Mouse (Mus musculus) embryonic facial prominence, embryonic 13.5 days (tissue): ENCODE measurements around the gene Ifit1bl2. TPM values are rescaled to one million over a fixed set of nuclear protein-coding genes. Genes with fewer than 3 reads are reported as not detected.
"Not testable (repeated sequence)": the region's sequence is repeated elsewhere in the genome, so short reads cannot be mapped to it uniquely, and the experiment has no call there.

Source experiments
- ATAC-seq: fragments of 200-750 bp; cut with Nextera tagmentation; 2 replicates; pipeline ENCODE4 v1.8.0; 2017; ENCODE audit warnings: low read depth; ENCODE audit not compliant: insufficient number of reproducible peaks, insufficient read depth, low FRiP score, low TSS enrichment
- H3K27ac ChIP-seq: fragments of 300-500 bp; sonication (generic); 2 replicates; pipeline ENCODE4 v1.5.1; 2015; ENCODE audit warnings: moderate library complexity, mild to moderate bottlenecking, inconsistent platforms
- H3K27me3 ChIP-seq: fragments of 300-500 bp; sonication (generic); 2 replicates; pipeline ENCODE4 v1.6.1; 2015; ENCODE audit warnings: mild to moderate bottlenecking, inconsistent platforms
- H3K36me3 ChIP-seq: fragments of 300-500 bp; sonication (generic); 2 replicates; pipeline ENCODE4 v1.6.1; 2015; ENCODE audit warnings: mild to moderate bottlenecking, inconsistent platforms
- H3K4me1 ChIP-seq: fragments of 300-500 bp; sonication (generic); 2 replicates; pipeline ENCODE4 v1.6.1; 2015; ENCODE audit warnings: inconsistent platforms
- H3K4me2 ChIP-seq: fragments of 300-500 bp; sonication (generic); 2 replicates; pipeline ENCODE4 v1.6.1; 2015; ENCODE audit warnings: moderate library complexity, mild to moderate bottlenecking, inconsistent platforms
- H3K4me3 ChIP-seq: fragments of 300-500 bp; sonication (generic); 2 replicates; pipeline ENCODE4 v1.5.1; 2015; ENCODE audit warnings: mild to moderate bottlenecking, inconsistent platforms
- H3K9ac ChIP-seq: fragments of 300-500 bp; sonication (generic); 2 replicates; pipeline ENCODE4 v1.6.1; 2015; ENCODE audit warnings: mild to moderate bottlenecking, inconsistent platforms
- H3K9me3 ChIP-seq: fragments of 300-500 bp; sonication (generic); 2 replicates; pipeline ENCODE4 v1.6.1; 2016; ENCODE audit warnings: inconsistent platforms
- WGBS: fragments of 180-500 bp; shearing (Covaris S2); methylation state at CpG from one replicate; pipeline ENCODE4 v1.1.7; 2015; ENCODE audit warnings: mixed read lengths; 5-methylcytosine and 5-hydroxymethylcytosine counted together
- polyA plus RNA-seq: library from polyadenylated mRNA; unstranded; fragments of >200 nt; fragmentation: Nextera tagmentation; extraction: Ambion mirVana; gene quantifications from 2 replicates; pipeline ENCODE4 v1.2.1, GENCODE M21; 2015

The Ifit1bl2 gene
- polyA plus RNA-seq, 1 experiment from 2014 or later, result 0.18 TPM

DNA sequence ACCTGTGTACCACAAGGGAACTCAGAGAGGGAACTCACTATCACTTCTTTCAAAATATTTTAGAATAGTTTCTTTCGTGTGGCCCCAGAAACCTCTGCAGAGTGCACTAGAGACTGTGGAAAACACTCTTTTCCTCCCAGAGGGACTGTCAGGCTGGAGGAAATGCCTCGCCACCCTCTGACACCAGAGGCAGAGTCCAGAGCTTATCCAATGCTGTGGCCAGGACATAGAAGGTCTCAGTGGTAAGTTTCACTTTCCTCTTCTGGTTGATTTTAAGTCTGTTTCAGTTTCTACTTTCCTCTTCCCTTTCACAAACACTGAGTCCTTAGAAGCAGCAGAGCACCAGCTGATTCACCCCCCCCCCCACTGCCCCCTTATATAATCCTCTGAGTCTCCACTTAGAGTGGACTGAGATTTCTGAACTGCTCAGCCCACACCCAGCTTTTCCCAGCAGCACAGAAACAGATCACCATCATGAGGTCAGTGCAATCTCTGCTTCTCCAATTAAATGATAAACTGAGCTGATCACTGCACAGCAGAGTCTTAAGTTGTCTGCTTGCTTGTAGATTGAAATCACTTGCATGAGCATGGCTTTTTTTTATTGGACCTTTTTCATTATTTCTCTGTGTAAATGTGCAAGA lies 57.3 kb downstream of the Ifit1bl2 start, which contains the start of gene Ifit3:
TSS of gene Ifit3 (plus strand) at position 406 of the 641 bp plus-strand sequence.
- WGBS, result 55% methylated on average over 2 of the region's 2 CpGs
- not testable (repeated sequence) for ATAC-seq, H3K27ac ChIP-seq

DNA sequence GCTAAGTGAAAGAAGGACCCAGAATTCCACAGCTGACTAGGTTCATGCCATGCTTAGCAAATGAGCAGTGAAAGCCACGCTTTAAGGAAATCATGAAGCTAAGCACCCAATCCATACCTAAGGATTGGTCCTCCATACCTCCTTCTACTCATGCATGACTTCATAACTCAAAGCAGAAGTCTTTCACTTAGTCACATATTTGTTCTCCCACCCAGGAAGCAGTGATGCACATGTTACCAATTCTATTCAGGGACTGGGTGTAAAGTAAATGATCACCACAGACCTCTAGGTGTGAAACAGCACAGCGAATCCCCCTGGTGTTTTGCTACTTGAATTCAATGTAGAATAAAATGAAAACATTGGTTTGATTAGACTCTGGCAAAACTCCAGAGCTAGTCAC lies 57.8 kb downstream of the Ifit1bl2 start:
- H3K4me1 ChIP-seq, H3K27ac ChIP-seq, H3K36me3 ChIP-seq, H3K4me3 ChIP-seq, ATAC-seq, H3K27me3 ChIP-seq, H3K4me2 ChIP-seq, H3K9ac ChIP-seq, H3K9me3 ChIP-seq: not testable (repeated sequence)
- 62% methylated on average over 2 of the region's 2 CpGs for WGBS

More for the DNA sequence above, 57.3 kb downstream of the Ifit1bl2 start, which contains the start of gene Ifit3:
- H3K27me3 ChIP-seq, H3K4me3 ChIP-seq, H3K4me2 ChIP-seq, H3K4me1 ChIP-seq, H3K9ac ChIP-seq, H3K9me3 ChIP-seq, H3K36me3 ChIP-seq: not testable (repeated sequence)

DNA sequence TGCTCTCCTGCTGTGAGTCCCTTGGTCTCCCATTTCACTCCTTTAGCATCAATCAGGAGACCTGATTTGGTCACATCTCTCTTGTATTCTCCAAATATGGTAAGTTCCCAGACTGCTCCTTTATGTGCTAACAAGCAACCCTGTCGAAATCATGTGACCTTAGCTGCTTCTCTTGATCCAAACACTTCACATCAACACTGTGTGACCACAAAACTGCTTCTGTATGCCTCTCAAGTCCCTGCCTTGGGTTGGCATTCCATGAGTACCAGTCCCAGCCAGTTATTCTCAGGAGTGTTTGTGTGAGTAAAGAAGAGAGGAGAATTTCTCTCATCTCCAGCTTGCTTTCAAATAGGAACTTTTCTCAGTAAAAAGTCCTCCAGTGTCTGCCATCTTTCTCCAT lies 63.4 kb downstream of the Ifit1bl2 start:
- no peaks in the 10 kb centered on the region for H3K27me3 ChIP-seq
- H3K27ac ChIP-seq, result no peak overlapping the region
- H3K4me2 ChIP-seq, result no peak overlapping the region
- no peaks in the 10 kb centered on the region for H3K4me1 ChIP-seq
- peaks cover 12% of the 10 kb centered on the region for H3K36me3 ChIP-seq
- H3K9ac ChIP-seq, result no peak overlapping the region
- ATAC-seq, result no peak
- H3K9me3 ChIP-seq, result no peaks in the 10 kb centered on the region
- 71% methylated on average over 1 of the region's 1 CpGs for WGBS
- no peak overlapping the region for H3K4me3 ChIP-seq

DNA sequence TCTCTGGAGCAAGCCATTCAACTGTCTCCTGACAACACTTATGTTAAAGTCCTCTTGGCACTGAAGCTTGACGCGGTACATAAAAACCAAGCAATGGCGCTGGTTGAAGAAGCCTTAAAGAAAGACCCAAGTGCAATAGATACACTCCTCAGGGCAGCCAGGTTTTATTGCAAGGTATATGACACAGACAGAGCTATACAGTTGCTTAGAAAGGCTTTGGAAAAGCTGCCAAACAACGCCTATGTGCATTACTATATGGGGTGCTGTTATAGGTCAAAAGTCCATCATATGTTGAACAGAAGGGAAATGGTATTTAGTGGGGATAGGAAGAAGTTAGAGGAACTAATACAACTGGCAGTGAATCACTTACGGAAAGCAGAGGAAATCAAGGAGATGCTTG lies 66.9 kb downstream of the Ifit1bl2 start:
- no peak overlapping the region for H3K4me3 ChIP-seq
- no peak overlapping the region for H3K9ac ChIP-seq
- ATAC-seq, result no peak
- no peak overlapping the region for H3K27ac ChIP-seq
- H3K27me3 ChIP-seq, result no peaks in the 10 kb centered on the region
- H3K4me1 ChIP-seq, result no peaks in the 10 kb centered on the region; the same call in 1 of the 2 replicates
- H3K9me3 ChIP-seq, result no peaks in the 10 kb centered on the region
- no peak overlapping the region for H3K4me2 ChIP-seq
- H3K36me3 ChIP-seq, result peaks cover 12% of the 10 kb centered on the region
- 91% methylated on average over 5 of the region's 5 CpGs for WGBS

DNA sequence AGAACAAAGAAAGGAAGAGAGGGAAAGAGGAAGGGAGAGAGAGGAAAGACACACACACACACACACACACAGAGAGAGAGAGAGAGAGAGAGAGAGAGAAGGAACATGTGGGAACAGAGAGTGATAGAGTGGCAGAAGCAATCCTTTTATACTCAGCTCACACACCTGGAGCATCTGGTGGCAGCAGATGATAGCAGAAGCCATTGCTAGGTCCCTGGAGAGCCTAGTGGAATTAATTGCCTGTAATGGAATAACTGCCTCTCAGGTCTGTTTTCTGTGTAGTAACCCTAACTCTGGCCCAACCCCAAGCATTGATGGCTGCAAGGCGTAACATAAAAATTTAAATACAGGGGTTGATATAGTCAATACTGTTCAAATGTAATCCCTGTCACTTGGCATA lies 69.5 kb downstream of the Ifit1bl2 start:
- no peak overlapping the region for H3K4me3 ChIP-seq
- 82% methylated on average over 1 of the region's 1 CpGs for WGBS
- H3K36me3 ChIP-seq, result peaks cover 12% of the 10 kb centered on the region
- H3K4me2 ChIP-seq, result no peak overlapping the region
- H3K27ac ChIP-seq, result no peak overlapping the region
- no peaks in the 10 kb centered on the region; the same call in 1 of the 2 replicates for H3K4me1 ChIP-seq
- ATAC-seq, result no peak
- no peaks in the 10 kb centered on the region for H3K9me3 ChIP-seq
- no peaks in the 10 kb centered on the region for H3K27me3 ChIP-seq
- H3K9ac ChIP-seq, result no peak overlapping the region

DNA sequence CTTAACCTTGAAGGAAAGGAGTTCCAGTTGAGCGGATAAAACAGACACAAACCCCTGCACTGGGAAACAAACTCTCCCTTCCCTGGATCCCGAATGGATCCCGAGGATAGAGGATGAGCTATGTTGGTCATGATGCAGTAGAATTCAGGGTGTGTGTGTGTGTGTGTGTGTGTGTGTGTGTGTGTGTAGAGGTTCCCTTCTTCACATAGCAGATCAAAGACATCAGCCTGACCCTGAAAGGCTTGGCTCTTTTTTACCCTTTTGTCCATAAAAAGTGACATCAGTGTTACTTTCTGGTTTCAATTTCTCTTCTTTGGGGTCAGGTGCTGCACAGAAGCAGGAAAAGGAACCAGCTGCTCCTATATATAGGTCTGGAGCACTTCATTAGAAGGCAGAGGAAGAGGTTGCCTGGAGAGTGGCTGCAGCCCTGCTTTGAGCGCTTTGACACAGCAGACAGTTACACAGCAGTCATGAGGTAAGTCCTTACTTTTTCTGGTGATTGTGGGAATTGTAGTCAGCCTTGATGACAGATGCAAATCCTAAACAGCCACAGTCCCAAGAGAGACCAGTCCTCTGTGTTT lies 70.6 kb downstream of the Ifit1bl2 start:
- 69% methylated on average over 4 of the region's 4 CpGs for WGBS
- Histone ChIP-seq H3K4me3 (no peak overlapping the region), H3K36me3 (peaks cover 12% of the 10 kb centered on the region), H3K27me3 (no peaks in the 10 kb centered on the region), H3K9ac (no peak overlapping the region), H3K27ac (no peak overlapping the region; the same call in 1 of the 2 replicates), H3K9me3 (no peaks in the 10 kb centered on the region), H3K4me2 (no peak overlapping the region), H3K4me1 (no peaks in the 10 kb centered on the region; the same call in 1 of the 2 replicates)
- ATAC-seq, result no peak

DNA sequence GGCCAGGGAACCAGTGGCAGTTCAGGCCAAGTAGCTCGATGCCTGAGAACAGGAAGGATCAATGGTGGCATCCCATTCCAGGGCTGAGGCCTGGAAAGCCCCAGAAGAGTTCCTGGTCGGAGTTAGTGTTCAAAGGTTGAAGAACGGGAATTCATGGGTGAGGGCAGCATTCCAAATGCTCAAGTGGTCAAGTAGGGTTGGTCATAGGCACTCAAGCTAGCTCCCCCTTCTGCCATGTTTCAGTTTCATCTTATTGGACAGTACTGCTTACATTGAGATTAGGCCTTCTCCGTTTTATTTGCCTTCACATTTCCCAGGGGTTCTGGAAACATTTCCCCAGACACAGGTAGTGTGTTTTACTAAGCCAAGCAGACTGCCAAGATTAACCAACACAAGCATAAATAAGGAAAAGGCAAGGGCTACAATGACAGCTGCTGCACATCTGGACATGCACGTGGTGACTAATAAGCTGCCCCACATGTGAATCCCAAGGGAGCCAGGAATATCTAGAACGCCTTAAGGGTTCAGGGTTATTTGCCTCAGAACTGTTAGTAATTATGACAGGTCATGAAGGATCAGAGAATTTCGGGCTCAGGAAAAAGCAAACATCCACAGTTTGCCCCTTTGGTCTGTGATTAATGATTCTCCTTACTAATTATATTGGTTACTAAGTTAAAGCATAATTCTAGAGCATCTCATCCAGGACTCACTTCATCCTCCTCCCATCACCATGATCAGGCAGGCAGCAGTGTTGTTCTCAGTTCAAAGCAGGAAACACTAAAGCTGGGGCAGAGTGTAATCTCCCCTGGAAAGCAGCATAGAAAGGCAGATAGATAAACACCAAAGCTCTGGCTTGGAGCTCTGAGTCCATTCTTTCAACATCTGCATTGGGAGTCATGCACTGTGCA lies 71.3 kb downstream of the Ifit1bl2 start:
- Histone ChIP-seq H3K4me2 (no peak overlapping the region), H3K9ac (no peak overlapping the region), H3K27ac (no peak overlapping the region; the same call in 1 of the 2 replicates), H3K4me3 (no peak overlapping the region), H3K4me1 (no peaks in the 10 kb centered on the region; the same call in 1 of the 2 replicates), H3K9me3 (no peaks in the 10 kb centered on the region), H3K27me3 (no peaks in the 10 kb centered on the region), H3K36me3 (peaks cover 10% of the 10 kb centered on the region)
- ATAC-seq, result no peak
- WGBS, result 53% methylated on average over 7 of the region's 7 CpGs

Other genes starting within 250 kb of the Ifit1bl2 start
- 7.3 and 9.3 TPM in 2 replicates for gene Ch25h, start 165.6 kb downstream of the Ifit1bl2 start, polyA plus RNA-seq
- 34.1 and 40.5 TPM in 2 replicates for gene Lipa, start 113.3 kb downstream of the Ifit1bl2 start, polyA plus RNA-seq
- gene Ifit2, start 90.0 kb downstream of the Ifit1bl2 start, polyA plus RNA-seq, result 9.9 and 10.7 TPM in 2 replicates
- gene Ifit3, start 57.2 kb downstream of the Ifit1bl2 start, polyA plus RNA-seq, result 0.65 and 1.1 TPM in 2 replicates
- gene Ifit1bl1, start 38.8 kb downstream of the Ifit1bl2 start, polyA plus RNA-seq, result 0.13 and 0.58 TPM in 2 replicates
- gene Ifit3b, start 32.8 kb downstream of the Ifit1bl2 start, polyA plus RNA-seq, result not detected in 2 replicates
- 0.84 and 1.0 TPM in 2 replicates for gene Ifit1, start 128 bp upstream of the Ifit1bl2 start, polyA plus RNA-seq
- gene Slc16a12, start 106.5 kb upstream of the Ifit1bl2 start, polyA plus RNA-seq, result 0.65 and 0.92 TPM in 2 replicates
- gene Pank1, start 238.7 kb upstream of the Ifit1bl2 start, polyA plus RNA-seq, result 7.5 and 7.6 TPM in 2 replicates